In genomic region chr9:104001921-104002859, GRCm38 (mm10) we compare ENCODE assay signal across 8 mouse cellular contexts. TPM values are rescaled to one million over a fixed set of nuclear protein-coding genes. Genes with fewer than 3 reads are reported as not detected.
DNase-seq lines count a peak whose midpoint lies in the region; ATAC-seq and TF ChIP-seq lines count a peak whose summit lies in the region.

Gene Nphp3 (plus strand): TSS chr9:104002544.

- peak within 1 kb of the TSS; percentile 61 for H3K9ac ChIP-seq in embryonic facial prominence, embryonic 15.5 days
- peak within 1 kb of the TSS; percentile 76 for H3K9ac ChIP-seq in limb, embryonic 14.5 days (ENCODE audit: low read depth, low read length, severe bottlenecking)
- peak within 1 kb of the TSS; percentile 70 for H3K9ac ChIP-seq in midbrain, postnatal 0 days (replicated peaks; ENCODE audit: low read length, poor library complexity, severe bottlenecking)

- no peaks in the 10 kb centered on the region; the same call in 1 of the 2 replicates for H3K27me3 ChIP-seq in embryonic facial prominence, embryonic 15.5 days
- H3K27me3 ChIP-seq in limb, embryonic 14.5 days (ENCODE audit: control insufficient read depth, insufficient read depth, low read length) = no peaks in the 10 kb centered on the region
- 0 out of 2 replicates have a peak, but pooled peaks cover 6% of the 10 kb centered on the region for H3K27me3 ChIP-seq in midbrain, postnatal 0 days (ENCODE audit: insufficient read depth, low read length)

- peak within 1 kb of the TSS; percentile 30; the same call in 1 of the 2 replicates for H3K27ac ChIP-seq in bone marrow, adult 2 months (ENCODE audit: control insufficient read depth, insufficient read depth, low read depth, low read length, poor library complexity)
- peak within 1 kb of the TSS; percentile 92 for H3K27ac ChIP-seq in embryonic facial prominence, embryonic 15.5 days (replicated peaks)
- peak within 1 kb of the TSS; percentile 87 for H3K27ac ChIP-seq in limb, embryonic 14.5 days (replicated peaks; ENCODE audit: low read depth, low read length)
- peak within 1 kb of the TSS; percentile 91 for H3K27ac ChIP-seq in midbrain, postnatal 0 days (ENCODE audit: low read depth, low read length)

- WGBS in bone marrow, adult 2 months = 1% methylated on average over 55 of the region's 55 CpGs
- WGBS in embryonic facial prominence, embryonic 15.5 days = under 1% methylated on average over 55 of the region's 55 CpGs
- under 1% methylated on average over 47 of the region's 55 CpGs for WGBS in limb, embryonic 14.5 days
- WGBS in midbrain, postnatal 0 days = under 1% methylated on average over 51 of the region's 55 CpGs

- peak within 1 kb of the TSS; percentile 76 for H3K4me3 ChIP-seq in bone marrow, adult 2 months (replicated peaks; ENCODE audit: control insufficient read depth, low read depth, low read length)
- peak within 1 kb of the TSS; percentile 70 for H3K4me3 ChIP-seq in embryonic facial prominence, embryonic 15.5 days (replicated peaks)
- H3K4me3 ChIP-seq in limb, embryonic 14.5 days (replicated peaks; ENCODE audit: low read length) = peak within 1 kb of the TSS; percentile 75
- peak within 1 kb of the TSS; percentile 65 for H3K4me3 ChIP-seq in midbrain, postnatal 0 days (ENCODE audit: low read depth, low read length)

- H3K36me3 ChIP-seq in embryonic facial prominence, embryonic 15.5 days = peaks cover 13% of the 10 kb centered on the region
- peaks cover 11% of the 10 kb centered on the region; the same call in 1 of the 2 replicates for H3K36me3 ChIP-seq in limb, embryonic 14.5 days (ENCODE audit: control insufficient read depth, insufficient read depth, low read length)
- peaks cover 4% of the 10 kb centered on the region; the same call in 1 of the 2 replicates for H3K36me3 ChIP-seq in midbrain, postnatal 0 days (ENCODE audit: insufficient read depth, low read length)

- H3K9me3 ChIP-seq in embryonic facial prominence, embryonic 15.5 days (replicated peaks) = no peaks in the 10 kb centered on the region
- no peaks in the 10 kb centered on the region for H3K9me3 ChIP-seq in limb, embryonic 14.5 days (ENCODE audit: control insufficient read depth, low read length)
- no peaks in the 10 kb centered on the region for H3K9me3 ChIP-seq in midbrain, postnatal 0 days (ENCODE audit: low read length)

- DNase-seq in 416B (ENCODE audit: low read depth) = peak; percentile 99
- DNase-seq in heart, adult 8-10 months (ENCODE audit: low spot score) = peak; percentile 99
- DNase-seq in kidney, adult 9 months = peak; percentile 100
- DNase-seq in limb, embryonic 14.5 days (ENCODE audit: low spot score) = peak; percentile 99
- peak; percentile 100 for DNase-seq in midbrain, postnatal 0 days (ENCODE audit: low spot score)
- peak; percentile 95 to 96 for DNase-seq in spleen, postnatal 14 days (ENCODE audit: low spot score in 2 of 2)

- H3K4me1 ChIP-seq in bone marrow, adult 2 months (ENCODE audit: control insufficient read depth, insufficient read depth, low read length) = no peaks in the 10 kb centered on the region; the same call in 1 of the 2 replicates
- peaks cover 14% of the 10 kb centered on the region for H3K4me1 ChIP-seq in embryonic facial prominence, embryonic 15.5 days
- H3K4me1 ChIP-seq in limb, embryonic 14.5 days (ENCODE audit: control insufficient read depth, insufficient read depth, low read length) = peaks cover 10% of the 10 kb centered on the region
- H3K4me1 ChIP-seq in midbrain, postnatal 0 days (ENCODE audit: insufficient read depth, low read length) = 0 out of 2 replicates have a peak, but pooled peaks cover 2% of the 10 kb centered on the region

- TF ChIP-seq POLR2A in bone marrow, adult 2 months (IDR thresholded peaks at IDR 0.05; ENCODE audit: borderline replicate concordance, control insufficient read depth, low read depth, low read length) = peak; percentile 55; the same call in 1 of the 2 replicates
- TF ChIP-seq POLR2A in limb, embryonic 14.5 days (IDR thresholded peaks at IDR 0.05; ENCODE audit: borderline replicate concordance, extremely low read depth, insufficient read depth, insufficient read length) = peak; percentile 83

- H3K4me2 ChIP-seq in embryonic facial prominence, embryonic 15.5 days (replicated peaks) = peak within 1 kb of the TSS; percentile 71
- peak within 1 kb of the TSS; percentile 59 for H3K4me2 ChIP-seq in limb, embryonic 14.5 days (replicated peaks; ENCODE audit: low read depth, low read length, severe bottlenecking)
- peak within 1 kb of the TSS; percentile 71 for H3K4me2 ChIP-seq in midbrain, postnatal 0 days (ENCODE audit: low read depth, low read length, poor library complexity, severe bottlenecking)

- no peak for TF ChIP-seq CTCF in bone marrow, adult 2 months (IDR thresholded peaks at IDR 0.05; ENCODE audit: control insufficient read depth, insufficient read depth, low read length)
- TF ChIP-seq CTCF in midbrain, postnatal 0 days (IDR thresholded peaks at IDR 0.05) = peak; percentile 48

- ATAC-seq in embryonic facial prominence, embryonic 15.5 days (ENCODE audit: insufficient number of reproducible peaks, low FRiP score, low TSS enrichment, low read depth) = peak; percentile 98
- peak; percentile 97 for ATAC-seq in limb, embryonic 14.5 days (ENCODE audit: low FRiP score, low read depth)
- ATAC-seq in midbrain, postnatal 0 days (ENCODE audit: low FRiP score) = peak; percentile 99

RNA-seq across cellular contexts. Expression of gene Nphp3, which starts in this region (rescaled TPM):
- 0.72 and 8.1 TPM in 2 replicates for polyA plus RNA-seq in bone marrow, adult 2 months (2011; ENCODE audit: insufficient read depth, insufficient read length, low replicate concordance, missing spikeins)
- 6.8 and 7.1 TPM in 2 replicates for polyA plus RNA-seq in embryonic facial prominence, embryonic 15.5 days (2015; fragmentation: Nextera tagmentation; extraction: Ambion mirVana)
- 1 to 10 TPM; 2.4 to 3.7 (median 2.9) TPM for total RNA-seq in heart, adult 8-10 months (2022)
- polyA plus RNA-seq in limb, embryonic 14.5 days (2012; rRNA removed) = 25.3 and 30.0 TPM in 2 replicates
- polyA plus RNA-seq in limb, embryonic 14.5 days (2014; fragmentation: Nextera tagmentation; extraction: Ambion mirVana) = 5.4 and 8.0 TPM in 2 replicates
- 6.7 and 18.7 TPM in 2 replicates for total RNA-seq in midbrain, postnatal 0 days (2014; rRNA removed)
- polyA plus RNA-seq in midbrain, postnatal 0 days (2015; fragmentation: Nextera tagmentation; extraction: Ambion mirVana) = 3.1 and 4.0 TPM in 2 replicates

Comparison
In these comparisons a context has a peak if more than half of its experiments do, and no peak if none do; other contexts are left out.
1. Peak in every context shown above with its lines: DNase-seq, ATAC-seq, H3K4me3 ChIP-seq and H3K27ac ChIP-seq.
2. H3K27ac ChIP-seq: peak in every context shown above with its lines; median percentile 92 in embryonic facial prominence, embryonic 15.5 days; 91 in midbrain, postnatal 0 days; 87 in limb, embryonic 14.5 days; 30 in bone marrow, adult 2 months.